Comparison of ENCODE assay signal across 18 mouse cellular contexts in the genomic region with DNA sequence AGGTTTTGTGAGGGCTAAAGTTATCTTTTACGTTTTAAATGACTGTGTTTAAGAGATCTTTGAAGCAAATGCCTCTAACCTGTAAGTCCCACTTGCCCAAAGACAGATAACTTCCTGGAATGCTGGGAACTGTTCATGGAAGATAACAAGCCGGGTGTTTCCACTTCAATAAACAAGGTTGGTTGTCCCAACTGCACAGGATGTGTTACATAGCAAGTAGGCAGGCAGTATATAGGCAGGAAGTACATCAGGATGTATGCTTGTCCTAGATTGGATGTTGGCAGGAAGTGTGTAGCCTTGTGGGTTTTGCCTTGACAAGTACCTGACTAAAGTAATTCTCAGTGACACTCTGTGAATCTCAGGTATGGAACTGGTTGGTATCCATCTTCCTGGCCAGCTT.
A peak's percentile ranks its signal among the peaks of the same experiment; 100 is the strongest.
DNase-seq lines count a peak whose midpoint lies in the region; ATAC-seq and TF ChIP-seq lines count a peak whose summit lies in the region.
"Had no signal": no experiment of that assay in that cellular context is flagged by ENCODE, and none has a peak within 500 bp of the region (broad histone marks: within the 10 kb centered on the region; RNA-seq: fewer than 3 reads in every experiment).

No protein-coding gene starts in this region.

- no peaks in the 10 kb centered on the region for H3K9me3 ChIP-seq in heart, embryonic 12.5 days (replicated peaks)
- H3K9me3 ChIP-seq in liver, postnatal 0 days (ENCODE audit: low read length): no peaks in the 10 kb centered on the region
- H3K9me3 ChIP-seq in forebrain, embryonic 14.5 days (replicated peaks; ENCODE audit: control insufficient read depth, low read length): no peaks in the 10 kb centered on the region
- H3K9me3 ChIP-seq: forebrain, embryonic 13.5 days; midbrain, embryonic 13.5 days had no signal

- no peak overlapping the region for H3K4me2 ChIP-seq in heart, embryonic 12.5 days
- H3K4me2 ChIP-seq in liver, postnatal 0 days (ENCODE audit: low read depth, low read length): no peak overlapping the region
- H3K4me2 ChIP-seq in forebrain, embryonic 14.5 days (ENCODE audit: low read length): no peak overlapping the region
- H3K4me2 ChIP-seq: forebrain, embryonic 13.5 days; midbrain, embryonic 13.5 days had no signal

- no peak overlapping the region for H3K9ac ChIP-seq in heart, embryonic 12.5 days
- H3K9ac ChIP-seq in liver, postnatal 0 days (replicated peaks): no peak overlapping the region
- H3K9ac ChIP-seq in forebrain, embryonic 14.5 days (ENCODE audit: low read length): no peak overlapping the region
- H3K9ac ChIP-seq: forebrain, embryonic 13.5 days; midbrain, embryonic 13.5 days had no signal

- ATAC-seq in heart, embryonic 12.5 days (ENCODE audit: insufficient number of reproducible peaks, low FRiP score): 0 out of 2 replicates have a peak, but pooled peaks have one; percentile 74
- peak; percentile 47; the same call in 1 of the 2 replicates for ATAC-seq in liver, postnatal 0 days
- no peak for ATAC-seq in forebrain, embryonic 14.5 days
- ATAC-seq in frontal cortex, adult (ENCODE audit: low TSS enrichment): no peak
- ATAC-seq: forebrain, embryonic 13.5 days; hindbrain, embryonic 16.5 days; midbrain, embryonic 13.5 days had no signal

- intact Hi-C loops in heart, postnatal 10 days (cut with DNase I): no loop called here

- 27% methylated on average over 2 of the region's 2 CpGs for WGBS in heart, embryonic 12.5 days
- 19% methylated on average over 2 of the region's 2 CpGs for WGBS in liver, postnatal 0 days (ENCODE audit: insufficient replicate concordance)
- WGBS in forebrain, embryonic 14.5 days: 72% methylated on average over 2 of the region's 2 CpGs

- no peak overlapping the region for H3K27ac ChIP-seq in heart, embryonic 12.5 days (ENCODE audit: poor library complexity, severe bottlenecking)
- H3K27ac ChIP-seq in liver, postnatal 0 days (ENCODE audit: low read depth): no peak overlapping the region
- H3K27ac ChIP-seq in forebrain, embryonic 14.5 days (ENCODE audit: low read depth, low read length): no peak overlapping the region
- H3K27ac ChIP-seq: forebrain, embryonic 13.5 days; heart, adult 2 months; midbrain, embryonic 13.5 days had no signal

- H3K36me3 ChIP-seq in heart, embryonic 12.5 days: no peaks in the 10 kb centered on the region
- no peaks in the 10 kb centered on the region for H3K36me3 ChIP-seq in liver, postnatal 0 days (replicated peaks; ENCODE audit: insufficient read depth, low read length)
- no peaks in the 10 kb centered on the region for H3K36me3 ChIP-seq in forebrain, embryonic 14.5 days (ENCODE audit: control insufficient read depth, insufficient read depth, low read length)
- H3K36me3 ChIP-seq: midbrain, embryonic 13.5 days had no signal

- H3K4me3 ChIP-seq in heart, embryonic 12.5 days: no peak overlapping the region
- H3K4me3 ChIP-seq in liver, postnatal 0 days (ENCODE audit: low read depth, low read length): no peak overlapping the region
- no peak overlapping the region for H3K4me3 ChIP-seq in forebrain, embryonic 14.5 days (ENCODE audit: low read depth, low read length)
- H3K4me3 ChIP-seq: forebrain, embryonic 13.5 days; heart, adult 2 months; midbrain, embryonic 13.5 days; myocyte had no signal

- no peaks in the 10 kb centered on the region for H3K27me3 ChIP-seq in heart, embryonic 12.5 days (replicated peaks)
- no peaks in the 10 kb centered on the region for H3K27me3 ChIP-seq in liver, postnatal 0 days (ENCODE audit: insufficient read depth, low read length)
- H3K27me3 ChIP-seq in forebrain, embryonic 14.5 days (replicated peaks; ENCODE audit: control insufficient read depth, insufficient read depth, low read length): no peaks in the 10 kb centered on the region
- H3K27me3 ChIP-seq: forebrain, embryonic 13.5 days; midbrain, embryonic 13.5 days had no signal

- H3K4me1 ChIP-seq in heart, embryonic 12.5 days (replicated peaks): 0 out of 2 replicates have a peak, but pooled peaks cover 7% of the 10 kb centered on the region
- H3K4me1 ChIP-seq in liver, postnatal 0 days (ENCODE audit: insufficient read depth): no peaks in the 10 kb centered on the region
- no peaks in the 10 kb centered on the region; the same call in 1 of the 2 replicates for H3K4me1 ChIP-seq in forebrain, embryonic 14.5 days (ENCODE audit: control insufficient read depth, insufficient read depth, low read length)
- H3K4me1 ChIP-seq: midbrain, embryonic 13.5 days had no signal

- no peak for TF ChIP-seq CTCF in liver, postnatal 0 days (IDR thresholded peaks at IDR 0.05; ENCODE audit: low read depth)

- peak; percentile 75 for TF ChIP-seq EP300 in liver, postnatal 0 days (IDR thresholded peaks at IDR 0.05; ENCODE audit: low read depth)

- no peak for DNase-seq in heart, postnatal 10 days
- DNase-seq in thymus, postnatal 0 days (ENCODE audit: low spot score): peak; percentile 40
- no peak for DNase-seq in thymus, adult 18-20 months
- DNase-seq in liver, postnatal 0 days: no peak
- no peak for DNase-seq in forebrain, embryonic 14.5 days (ENCODE audit: low spot score)
- DNase-seq in embryo, embryonic 11 days: no peak
- DNase-seq: cerebellum, adult 9-10 months; heart, adult 2 months; heart, postnatal 36 days; kidney, adult 18-20 months; kidney, postnatal 10 days; right cerebral cortex, postnatal 4 days had no signal

Comparison
In these comparisons a context has a peak if more than half of its experiments do, and no peak if none do; other contexts are left out.
1. ATAC-seq: peak in heart, embryonic 12.5 days (single experiment) and liver, postnatal 0 days (single experiment); none in forebrain, embryonic 14.5 days (single experiment) and frontal cortex, adult (single experiment).